Mouse (Mus musculus): ENCODE results near the gene Lamc2.

- TF ChIP-seq GATA1 (IDR thresholded peaks at IDR 0.05; ENCODE audit: borderline replicate concordance, low read length) (no peak), FLI1 (IDR thresholded peaks at IDR 0.05; ENCODE audit: low read length) (no peak)
Measured at GRCm38 (mm10) chr1:153115315-153115714, 70.9 kb downstream of the Lamc2 start.

Measured in megakaryocyte, embryonic 14.5 days (primary cell).